Mouse (Mus musculus) C2C12 (cell line): ENCODE measurements around the gene Iscu.

Experiments
- CEBPB ChIP-seq: IDR thresholded peaks from one replicate; pipeline ENCODE4 v1.6.1; 2011; ENCODE audit warnings: low read depth, mild to moderate bottlenecking, control low read depth, moderate library complexity
- CTCF ChIP-seq: IDR thresholded peaks from one replicate; pipeline ENCODE4 v1.5.1; 2011; ENCODE audit not compliant: control insufficient read depth, insufficient read depth, insufficient read length
- FOSL1 ChIP-seq: IDR thresholded peaks from one replicate; pipeline ENCODE4 v1.8.0; 2011; ENCODE audit warnings: mild to moderate bottlenecking, low read length; ENCODE audit not compliant: poor library complexity, insufficient read depth, severe bottlenecking
- MAX ChIP-seq: IDR thresholded peaks from one replicate; pipeline ENCODE4 v1.6.1; 2011; ENCODE audit warnings: mild to moderate bottlenecking, control low read depth
- MYOG ChIP-seq: IDR thresholded peaks from one replicate; pipeline ENCODE4 v1.6.1; 2011; ENCODE audit not compliant: control insufficient read depth, insufficient read length; ENCODE audit errors: extremely low read depth
- USF1 ChIP-seq: IDR thresholded peaks from one replicate; pipeline ENCODE4 v1.6.1; 2011; ENCODE audit warnings: low read depth, mild to moderate bottlenecking, control low read depth, moderate library complexity

GRCm38 (mm10) chr5:113826619-113827018, 54.1 kb downstream of the Iscu start:
- TF ChIP-seq CTCF (no peak), MYOG (no peak), USF1 (no peak), MAX (no peak), CEBPB (no peak), FOSL1 (no peak)
